Mouse (Mus musculus) CH12.LX (cell line): ENCODE measurements around the gene Zic1. TPM values are rescaled to one million over a fixed set of nuclear protein-coding genes. Genes with fewer than 3 reads are reported as not detected.

Source experiments
- DNase-seq: peaks from one replicate; pipeline ENCODE4 v3.0.0-alpha.2; 2013; ENCODE audit errors: extremely low read depth
- H3K27ac ChIP-seq: 2 replicates; pipeline ENCODE4 v1.5.1; 2012; ENCODE audit warnings: low read depth, mild to moderate bottlenecking, control low read depth, moderate library complexity; ENCODE audit not compliant: insufficient read depth
- H3K27me3 ChIP-seq: replicated peaks from 2 replicates; pipeline ENCODE3; 2012; ENCODE audit warnings: inconsistent platforms
- H3K36me3 ChIP-seq, 2 experiments: replicated peaks in 1 of 2; 2 replicates each; pipeline versions ENCODE3 to v1.6.1; 2012; ENCODE audit warnings: inconsistent platforms in 1 of 2, low read length in 1 of 2, mild to moderate bottlenecking in 1 of 2, mixed read lengths in 1 of 2, moderate library complexity in 1 of 2; ENCODE audit not compliant: control insufficient read depth in 1 of 2, insufficient read depth in 1 of 2
- H3K4me1 ChIP-seq, 2 experiments: 2 replicates each; pipeline ENCODE4 v1.6.1; 2012; ENCODE audit warnings: inconsistent platforms in 1 of 2, moderate library complexity in 1 of 2; ENCODE audit not compliant: insufficient read depth in 2 of 2, control insufficient read depth in 1 of 2
- H3K4me2 ChIP-seq: 2 replicates; pipeline ENCODE4 v1.6.1; 2012; ENCODE audit warnings: low read depth, mild to moderate bottlenecking, control low read depth; ENCODE audit not compliant: poor library complexity, insufficient read depth, severe bottlenecking
- H3K4me3 ChIP-seq, 3 experiments: fragments of 150-350 bp in 1 of 3; sonication (generic) in 1 of 3; replicated peaks in 1 of 3; 2 replicates each; pipeline versions ENCODE3 to v1.5.1; 2011 to 2012; ENCODE audit warnings: low read depth in 2 of 3, low read length in 2 of 3, mild to moderate bottlenecking in 2 of 3, moderate library complexity in 2 of 3, control low read depth in 1 of 3, improper control_type of control experiment in 1 of 3, inconsistent platforms in 1 of 3, mixed read lengths in 1 of 3; ENCODE audit not compliant: poor library complexity in 1 of 3
- H3K79me2 ChIP-seq: replicated peaks from 2 replicates; pipeline ENCODE4 v1.6.1; 2012; ENCODE audit warnings: mild to moderate bottlenecking, moderate library complexity; ENCODE audit not compliant: control insufficient read depth, poor library complexity, insufficient read depth, severe bottlenecking; ENCODE audit errors: extremely low read depth
- H3K9ac ChIP-seq: 2 replicates; pipeline ENCODE4 v1.6.1; 2012; ENCODE audit warnings: low read depth, mild to moderate bottlenecking, control low read depth, moderate library complexity; ENCODE audit not compliant: insufficient read depth
- H3K9me3 ChIP-seq: replicated peaks from 2 replicates; pipeline ENCODE3; 2012; ENCODE audit warnings: low read length, inconsistent platforms, mixed read lengths
- CHD1 ChIP-seq: IDR thresholded peaks from 2 replicates; pipeline ENCODE4 v1.6.1; 2012; ENCODE audit warnings: low read depth, low read length, improper control_type of control experiment, inconsistent platforms
- CHD2 ChIP-seq: IDR thresholded peaks from 2 replicates; pipeline ENCODE4 v1.6.1; 2011; ENCODE audit warnings: low read length, improper control_type of control experiment
- CTCF ChIP-seq, 2 experiments: IDR thresholded peaks in 1 of 2; conservative IDR thresholded peaks in 1 of 2; 2 replicates each; pipeline ENCODE4 v1.5.1; 2011 to 2012; ENCODE audit warnings: low read depth in 2 of 2, low read length in 2 of 2, improper control_type of control experiment in 1 of 2, inconsistent platforms in 1 of 2, mild to moderate bottlenecking in 1 of 2, moderate library complexity in 1 of 2
- E2F4 ChIP-seq: IDR thresholded peaks from 2 replicates; pipeline ENCODE4 v1.6.1; 2011; ENCODE audit warnings: low read depth, low read length, improper control_type of control experiment; ENCODE audit not compliant: insufficient replicate concordance
- EP300 ChIP-seq: IDR thresholded peaks from 2 replicates; pipeline ENCODE4 v1.6.1; 2011; ENCODE audit warnings: low read length, improper control_type of control experiment
- HCFC1 ChIP-seq: IDR thresholded peaks from 2 replicates; pipeline ENCODE4 v1.6.1; 2012; ENCODE audit warnings: low read depth, mild to moderate bottlenecking, inconsistent platforms, low read length, improper control_type of control experiment
- IRF4 ChIP-seq: IDR thresholded peaks from 2 replicates; pipeline ENCODE4 v1.6.1; 2014; ENCODE audit warnings: low read depth, mild to moderate bottlenecking, inconsistent platforms, low read length, improper control_type of control experiment
- MAX ChIP-seq: IDR thresholded peaks from 2 replicates; pipeline ENCODE4 v1.6.1; 2011; ENCODE audit warnings: low read length, improper control_type of control experiment
- MAZ ChIP-seq: IDR thresholded peaks from 2 replicates; pipeline ENCODE4 v1.6.1; 2012; ENCODE audit warnings: low read depth, mild to moderate bottlenecking, inconsistent platforms, low read length, improper control_type of control experiment, moderate library complexity
- MYC ChIP-seq: IDR thresholded peaks from 2 replicates; pipeline ENCODE4 v1.6.1; 2011; ENCODE audit warnings: low read depth, mild to moderate bottlenecking, improper control_type of control experiment, low read length
- NELFE ChIP-seq: IDR thresholded peaks from 2 replicates; pipeline ENCODE4 v1.6.1; 2011; ENCODE audit warnings: low read depth, low read length, improper control_type of control experiment
- PAX5 ChIP-seq: IDR thresholded peaks from 2 replicates; pipeline ENCODE4 v1.6.1; 2012; ENCODE audit warnings: low read length, inconsistent platforms, mixed read lengths
- RAD21 ChIP-seq: IDR thresholded peaks from 2 replicates; pipeline ENCODE4 v1.6.1; 2011; ENCODE audit warnings: low read depth, mild to moderate bottlenecking, low read length, improper control_type of control experiment, moderate library complexity
- RCOR1 ChIP-seq: conservative IDR thresholded peaks from 2 replicates; pipeline ENCODE4 v1.6.1; 2012; ENCODE audit warnings: low read depth, mild to moderate bottlenecking, inconsistent platforms, low read length, improper control_type of control experiment
- SIN3A ChIP-seq: IDR thresholded peaks from 2 replicates; pipeline ENCODE4 v1.6.1; 2012; ENCODE audit warnings: low read length, improper control_type of control experiment, inconsistent platforms
- SMC3 ChIP-seq: IDR thresholded peaks from 2 replicates; pipeline ENCODE4 v1.6.1; 2011; ENCODE audit warnings: low read depth, low read length, improper control_type of control experiment
- TBP ChIP-seq: conservative IDR thresholded peaks from 2 replicates; pipeline ENCODE4 v1.6.1; 2011; ENCODE audit warnings: low read depth, low read length, improper control_type of control experiment
- UBTF ChIP-seq: IDR thresholded peaks from 2 replicates; pipeline ENCODE4 v1.6.1; 2012; ENCODE audit warnings: low read depth, mild to moderate bottlenecking, inconsistent platforms, low read length, improper control_type of control experiment, moderate library complexity
- USF1 ChIP-seq: IDR thresholded peaks from 2 replicates; pipeline ENCODE4 v1.6.1; 2014; ENCODE audit warnings: low read depth, mild to moderate bottlenecking, inconsistent platforms, low read length, improper control_type of control experiment
- USF2 ChIP-seq: conservative IDR thresholded peaks from 2 replicates; pipeline ENCODE4 v1.6.1; 2011; ENCODE audit warnings: low read depth, low read length, improper control_type of control experiment
- ZKSCAN1 ChIP-seq: IDR thresholded peaks from 2 replicates; pipeline ENCODE4 v1.6.1; 2012; ENCODE audit warnings: low read depth, inconsistent platforms, low read length, improper control_type of control experiment, borderline replicate concordance
- dilution Hi-C: fragments of 300-500 bp; cut with MboI; formaldehyde crosslinking; loops from 2 replicates; pipeline ENCODE4 v1.14.3; 2020; ENCODE audit warnings: low sequenced_read_pairs; ENCODE audit not compliant: extremely low pct_unique_long_range_greater_than_20kb, extremely low pct_ligation_motif_present
- in situ Hi-C: fragments of 300-500 bp; cut with MboI; formaldehyde crosslinking; loops from 3 replicates; pipeline ENCODE4 v1.14.3; 2019; ENCODE audit warnings: low sequenced_read_pairs, low pct_ligation_motif_present, low pct_unique_long_range_greater_than_20kb, mixed read lengths
- polyA plus RNA-seq: library from polyadenylated mRNA; unstranded; fragments of >175 nt; gene quantifications from 2 replicates; pipeline ENCODE4 v1.2.1, GENCODE M21; 2012; ENCODE audit warnings: low read depth; ENCODE audit not compliant: insufficient read length
- total RNA-seq, 2 experiments: library from RNA; depleted of rRNA; stranded (reverse); fragments of 300-350 nt in 1 of 2; fragments of >200 nt in 1 of 2; gene quantifications; 2 replicates each; pipeline ENCODE4 v1.2.3; 2012 to 2014

Zic1 gene
- total and polyA plus RNA-seq, 3 experiments = not detected

DNA sequence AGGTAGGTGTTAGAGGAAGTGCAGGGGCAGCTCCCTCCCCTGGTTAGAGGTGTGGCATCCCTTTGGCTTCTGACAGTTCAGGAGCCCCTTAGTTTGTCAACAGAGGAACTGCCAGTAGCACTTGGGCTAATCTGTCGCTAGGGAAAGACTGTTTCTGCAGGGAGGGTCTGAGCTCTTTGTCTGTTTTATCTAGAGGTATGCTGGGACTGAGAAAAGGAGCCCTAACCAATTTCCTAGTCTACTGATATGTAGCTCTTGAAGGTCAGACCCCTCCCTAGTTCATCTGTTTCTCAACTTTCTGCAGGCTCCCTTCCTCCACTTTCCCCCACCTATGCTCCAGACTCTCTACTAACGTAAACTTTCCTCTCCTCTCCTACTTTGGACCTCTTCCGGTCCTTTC is 44.2 kb upstream of the Zic1 start:
- H3K9ac ChIP-seq = no peak overlapping the region

DNA sequence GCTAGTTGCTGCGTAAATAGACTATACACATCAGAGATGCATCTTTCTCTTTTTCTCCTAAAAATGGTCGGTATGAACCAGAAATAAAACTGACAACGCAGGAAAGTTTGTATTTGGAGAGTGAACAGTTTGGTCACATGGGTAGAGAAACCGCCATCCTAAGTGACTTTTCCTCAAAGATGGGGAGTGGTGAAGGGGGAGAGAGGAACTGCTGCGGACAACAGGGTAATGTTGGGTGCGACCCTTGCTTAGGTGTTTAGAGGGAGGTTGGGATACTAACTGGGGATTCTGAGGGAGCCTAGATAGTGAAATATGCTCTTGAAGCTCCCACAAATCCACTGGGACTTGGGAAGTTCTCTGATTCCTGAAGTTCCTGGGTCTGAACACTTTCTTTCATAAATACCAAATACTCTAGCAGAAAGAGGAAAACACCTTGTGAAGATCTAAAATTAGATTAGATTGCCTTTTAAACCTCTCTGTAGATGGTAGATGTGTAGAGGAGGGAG is 40.7 kb upstream of the Zic1 start:
- no peaks in the 10 kb centered on the region for H3K27me3 ChIP-seq
- H3K4me3 ChIP-seq = no peak overlapping the region
- H3K4me2 ChIP-seq = no peak overlapping the region
- TF ChIP-seq EP300 (no peak), ZKSCAN1 (no peak), HCFC1 (no peak)
- TF ChIP-seq, all 38 proteins: peak for 0
- Histone ChIP-seq H3K9ac (no peak overlapping the region), H3K4me1 (no peaks in the 10 kb centered on the region), H3K36me3 (no peaks in the 10 kb centered on the region), H3K79me2 (no peaks in the 10 kb centered on the region), H3K9me3 (peaks cover 35% of the 10 kb centered on the region), H3K27ac (no peak overlapping the region)
- in situ Hi-C loops = no loop called here
- dilution Hi-C loops = no loop called here
- no peak for DNase-seq

More for the DNA sequence above, 44.2 kb upstream of the Zic1 start:
- dilution Hi-C loops = no loop called here
- TF ChIP-seq RAD21 (no peak), USF1 (no peak), MAX (no peak), USF2 (no peak), CTCF (conservative IDR thresholded peaks at IDR 0.05 in 1 of 2, IDR thresholded peaks at IDR 0.05 in 1 of 2; ENCODE audit: low read depth in 2 of 2, low read length in 2 of 2) (no peak), PAX5 (no peak), SIN3A (no peak), CHD2 (no peak), CHD1 (no peak), E2F4 (no peak), RCOR1 (no peak), MYC (no peak), MAZ (no peak), IRF4 (no peak), SMC3 (no peak), NELFE (no peak), TBP (no peak), UBTF (no peak), ZKSCAN1 (no peak)
- Histone ChIP-seq H3K79me2 (no peaks in the 10 kb centered on the region), H3K4me2 (no peak overlapping the region), H3K9me3 (peaks cover 31% of the 10 kb centered on the region), H3K27me3 (no peaks in the 10 kb centered on the region), H3K36me3 (no peaks in the 10 kb centered on the region), H3K27ac (no peak overlapping the region), H3K4me1 (no peaks in the 10 kb centered on the region), H3K4me3 (no peak overlapping the region)
- in situ Hi-C loops = no loop called here
- DNase-seq = no peak
